Mouse (Mus musculus): ENCODE results near the gene Gm17349. TPM values are rescaled to one million over a fixed set of nuclear protein-coding genes. Genes with fewer than 3 reads are reported as not detected.
A peak's percentile ranks its signal among the peaks of the same experiment; 100 is the strongest.

Gm17349 gene
- polyA plus RNA-seq, 1 experiment from 2014 or later = not detected

DNA sequence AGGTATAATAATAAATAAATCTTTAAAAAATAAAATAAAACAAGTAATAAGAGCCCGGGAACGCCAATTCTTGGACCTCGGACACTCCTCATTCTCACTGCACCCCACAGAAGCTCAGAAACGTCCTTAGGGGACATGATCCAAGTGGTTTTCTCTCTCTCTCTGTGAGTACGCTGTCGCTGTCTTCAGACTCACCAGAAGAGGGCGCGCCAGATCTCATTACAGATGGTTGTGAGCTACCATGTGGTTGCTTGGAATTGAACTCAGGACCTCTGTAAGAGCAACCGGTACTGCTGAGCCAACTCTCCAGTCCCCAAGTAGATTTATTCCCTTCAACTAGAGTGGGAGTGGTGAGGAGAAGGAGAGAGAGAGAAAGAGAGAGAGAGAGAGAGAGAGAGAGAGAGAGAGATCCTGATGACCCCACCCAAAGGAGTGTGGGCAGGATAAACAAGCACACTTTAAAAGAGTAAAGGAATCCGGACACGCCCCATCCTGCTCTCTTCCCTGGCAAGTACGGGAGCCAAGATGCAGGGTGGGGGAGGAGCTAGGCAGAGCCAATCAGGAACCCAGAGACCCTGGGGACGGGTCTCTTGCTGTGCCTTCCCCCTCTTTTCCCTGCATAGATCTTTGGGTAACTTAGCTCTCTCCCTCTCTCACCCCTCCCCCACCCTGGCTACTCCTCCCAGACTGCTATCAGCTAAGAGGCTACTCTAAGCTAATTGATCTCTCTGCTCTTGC lies 27.1 kb downstream of the Gm17349 start:
- Histone ChIP-seq H3K4me3 (ENCODE audit: low read depth, low read length) (no peak overlapping the region), H3K9ac (ENCODE audit: low read depth, low read length) (no peak overlapping the region), H3K9me3 (ENCODE audit: control insufficient read depth, low read length) (no peaks in the 10 kb centered on the region), H3K27me3 (replicated peaks; ENCODE audit: control insufficient read depth, insufficient read depth, low read length) (peaks cover 11% of the 10 kb centered on the region; the same call in 1 of the 2 replicates), H3K4me2 (ENCODE audit: low read depth, low read length) (no peak overlapping the region), H3K36me3 (ENCODE audit: control insufficient read depth, insufficient read depth, low read length) (no peaks in the 10 kb centered on the region), H3K27ac (replicated peaks; ENCODE audit: low read depth, low read length) (no peak overlapping the region), H3K4me1 (ENCODE audit: control insufficient read depth, insufficient read depth, low read length) (no peaks in the 10 kb centered on the region)
- peak; percentile 61 for ATAC-seq (ENCODE audit: low read depth)
- WGBS = 18% methylated on average over 12 of the region's 13 CpGs
- peak; percentile 65 for DNase-seq (ENCODE audit: low spot score)

DNA sequence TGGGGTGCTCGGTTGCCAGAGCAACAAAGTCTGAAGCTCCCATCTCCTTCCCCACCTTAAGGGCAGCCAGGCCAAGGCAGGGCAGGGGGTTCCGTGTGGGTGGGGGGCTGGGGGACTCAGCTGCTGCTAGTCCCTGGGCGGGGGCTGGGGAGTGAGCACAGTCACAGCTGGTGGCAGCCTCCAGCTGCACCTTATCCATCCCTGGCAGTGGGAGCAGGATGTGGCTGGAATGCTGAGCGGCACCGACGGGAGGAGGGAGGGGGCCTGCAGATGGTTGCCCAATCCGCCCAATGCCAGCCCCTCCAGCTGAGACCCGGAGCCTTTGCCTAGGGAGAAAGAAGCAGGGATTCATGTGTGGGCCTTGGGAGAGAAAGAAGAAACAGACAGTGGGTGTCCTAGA lies 28.2 kb downstream of the Gm17349 start:
- Histone ChIP-seq H3K9me3 (ENCODE audit: control insufficient read depth, low read length) (no peaks in the 10 kb centered on the region), H3K9ac (ENCODE audit: low read depth, low read length) (no peak overlapping the region), H3K4me3 (ENCODE audit: low read depth, low read length) (no peak overlapping the region), H3K27me3 (replicated peaks; ENCODE audit: control insufficient read depth, insufficient read depth, low read length) (peaks cover 12% of the 10 kb centered on the region), H3K36me3 (ENCODE audit: control insufficient read depth, insufficient read depth, low read length) (no peaks in the 10 kb centered on the region), H3K27ac (replicated peaks; ENCODE audit: low read depth, low read length) (no peak overlapping the region), H3K4me2 (ENCODE audit: low read depth, low read length) (no peak overlapping the region), H3K4me1 (ENCODE audit: control insufficient read depth, insufficient read depth, low read length) (no peaks in the 10 kb centered on the region)
- DNase-seq (ENCODE audit: low spot score) = no peak
- no peak; the same call in 1 of the 2 replicates for ATAC-seq (ENCODE audit: low read depth)
- WGBS = 24% methylated on average over 6 of the region's 8 CpGs

DNA sequence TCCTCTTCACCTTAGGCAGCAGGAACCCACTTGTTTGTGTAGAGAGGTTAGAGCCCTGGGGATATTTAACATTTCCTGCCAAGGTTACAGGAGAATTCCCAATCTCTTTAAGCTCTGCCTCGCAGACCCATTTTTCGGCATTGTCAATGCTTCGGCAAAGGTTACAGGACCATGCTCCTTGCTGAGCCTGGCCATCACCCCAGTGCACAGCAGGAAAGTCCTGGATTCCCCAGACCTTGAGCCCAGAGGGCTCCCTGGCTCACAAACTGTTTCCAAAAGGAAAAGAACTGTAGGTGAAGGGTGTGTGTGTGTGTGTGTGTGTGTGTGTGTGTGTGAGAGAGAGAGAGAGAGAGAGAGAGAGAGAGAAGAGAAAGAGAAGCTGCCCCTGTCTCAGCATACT lies 30.4 kb downstream of the Gm17349 start:
- H3K9ac ChIP-seq (ENCODE audit: low read depth, low read length) = no peak overlapping the region
- H3K4me2 ChIP-seq (ENCODE audit: low read depth, low read length) = no peak overlapping the region
- no peak overlapping the region for H3K4me3 ChIP-seq (ENCODE audit: low read depth, low read length)
- H3K9me3 ChIP-seq (ENCODE audit: control insufficient read depth, low read length) = no peaks in the 10 kb centered on the region
- no peak for DNase-seq (ENCODE audit: low spot score)
- WGBS = 71% methylated on average over 3 of the region's 3 CpGs
- H3K4me1 ChIP-seq (ENCODE audit: control insufficient read depth, insufficient read depth, low read length) = no peaks in the 10 kb centered on the region
- H3K36me3 ChIP-seq (ENCODE audit: control insufficient read depth, insufficient read depth, low read length) = no peaks in the 10 kb centered on the region
- H3K27ac ChIP-seq (replicated peaks; ENCODE audit: low read depth, low read length) = no peak overlapping the region
- ATAC-seq (ENCODE audit: low read depth) = no peak
- peaks cover 33% of the 10 kb centered on the region for H3K27me3 ChIP-seq (replicated peaks; ENCODE audit: control insufficient read depth, insufficient read depth, low read length)

DNA sequence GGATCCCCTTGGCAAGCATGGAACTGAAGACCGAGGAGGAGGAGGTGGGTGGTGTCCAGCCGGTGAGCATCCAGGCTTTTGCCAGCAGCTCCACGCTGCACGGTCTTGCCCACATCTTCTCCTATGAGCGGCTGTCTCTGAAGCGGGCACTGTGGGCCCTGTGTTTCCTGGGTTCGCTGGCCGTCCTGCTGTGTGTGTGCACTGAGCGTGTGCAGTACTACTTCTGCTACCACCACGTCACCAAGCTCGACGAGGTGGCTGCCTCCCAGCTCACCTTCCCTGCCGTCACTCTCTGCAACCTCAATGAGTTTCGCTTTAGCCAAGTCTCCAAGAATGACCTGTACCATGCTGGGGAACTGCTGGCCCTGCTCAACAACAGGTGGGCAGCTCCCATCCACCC lies 33.5 kb downstream of the Gm17349 start:
- no peak overlapping the region for H3K27ac ChIP-seq (replicated peaks; ENCODE audit: low read depth, low read length)
- H3K27me3 ChIP-seq (replicated peaks; ENCODE audit: control insufficient read depth, insufficient read depth, low read length) = peaks cover 46% of the 10 kb centered on the region
- 74% methylated on average over 14 of the region's 14 CpGs for WGBS

DNA sequence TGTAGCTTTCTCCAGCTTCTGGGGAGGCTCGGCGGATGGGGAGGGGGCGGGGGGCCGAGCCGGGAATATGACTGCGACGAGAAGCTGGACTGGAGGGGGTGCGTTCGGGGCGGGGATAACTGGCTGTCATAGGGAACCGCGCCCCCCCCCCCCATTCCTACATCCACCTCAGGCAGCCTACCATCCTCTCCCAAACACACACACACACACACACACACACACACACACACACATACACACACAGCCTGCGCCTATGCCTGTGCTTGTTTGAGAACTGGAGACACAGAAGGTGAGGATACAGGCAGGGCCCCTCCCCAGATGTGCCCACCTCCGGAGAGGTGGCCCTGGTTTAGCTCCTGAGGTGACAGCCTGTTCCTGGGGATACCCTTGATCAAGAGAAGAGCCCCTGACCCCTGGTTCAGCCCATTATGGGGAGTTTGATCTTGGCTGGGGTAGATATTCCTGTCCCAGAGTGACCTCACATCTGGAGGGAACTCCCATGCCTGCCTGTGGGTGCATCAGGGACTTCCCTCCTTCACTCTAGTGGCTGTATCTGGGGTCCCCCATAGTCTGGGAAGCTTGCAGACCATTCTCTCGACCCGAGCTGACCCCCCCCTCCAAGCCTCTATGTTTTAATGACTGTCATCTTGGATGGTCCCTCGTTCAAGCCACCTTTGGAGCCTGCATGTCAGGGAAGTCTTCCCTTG lies 34.2 kb downstream of the Gm17349 start:
- ATAC-seq (ENCODE audit: low read depth) = 0 out of 2 replicates have a peak, but pooled peaks have one; percentile 9

More for the DNA sequence above, 33.5 kb downstream of the Gm17349 start:
- Histone ChIP-seq H3K4me1 (ENCODE audit: control insufficient read depth, insufficient read depth, low read length) (no peaks in the 10 kb centered on the region), H3K9ac (ENCODE audit: low read depth, low read length) (no peak overlapping the region), H3K4me2 (ENCODE audit: low read depth, low read length) (no peak overlapping the region), H3K36me3 (ENCODE audit: control insufficient read depth, insufficient read depth, low read length) (no peaks in the 10 kb centered on the region), H3K4me3 (ENCODE audit: low read depth, low read length) (no peak overlapping the region), H3K9me3 (ENCODE audit: control insufficient read depth, low read length) (no peaks in the 10 kb centered on the region)
- no peak for ATAC-seq (ENCODE audit: low read depth)
- no peak for DNase-seq (ENCODE audit: low spot score)

DNA sequence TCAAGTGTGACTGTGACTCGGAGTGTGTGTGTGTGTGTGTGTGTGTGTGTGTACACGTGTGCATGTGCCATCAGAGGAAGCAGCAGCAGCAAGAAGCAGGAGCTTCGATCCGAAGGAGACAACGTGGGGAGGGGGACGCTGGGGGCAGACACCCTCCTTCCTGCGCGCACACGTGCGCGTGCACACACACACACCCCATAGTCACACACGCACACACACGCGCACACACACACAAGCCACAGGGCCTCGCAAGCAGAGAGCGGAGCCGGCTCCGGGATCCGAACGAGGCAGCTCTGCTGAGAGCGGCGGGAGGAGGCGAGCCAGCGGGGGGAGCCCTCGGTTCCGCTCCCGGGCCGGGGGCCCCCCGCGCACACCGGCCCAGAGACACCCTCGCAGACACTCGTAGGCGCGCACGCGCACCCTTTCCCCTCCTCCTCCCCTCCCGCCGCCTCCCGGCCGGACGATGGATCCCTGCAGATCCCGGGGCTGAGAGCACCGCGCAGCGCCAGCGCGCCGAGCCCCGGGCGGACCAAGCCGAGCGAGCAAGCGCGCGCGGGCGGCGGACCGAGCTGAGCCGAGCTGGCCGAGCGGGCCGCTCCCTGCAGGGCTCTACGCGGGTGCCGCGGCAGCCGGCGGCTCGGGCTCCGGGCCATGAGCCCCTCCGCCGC lies 35.0 kb downstream of the Gm17349 start, which contains the start of gene Asic1:
Gene Asic1, plus strand, starts transcription at position 215 of the 668 bp plus-strand sequence.
- Histone ChIP-seq H3K27ac (replicated peaks; ENCODE audit: low read depth, low read length) (no peak within 1 kb of the TSS), H3K9me3 (ENCODE audit: control insufficient read depth, low read length) (no peaks in the 10 kb centered on the region), H3K4me2 (ENCODE audit: low read depth, low read length) (peak within 1 kb of the TSS; percentile 98), H3K4me1 (ENCODE audit: control insufficient read depth, insufficient read depth, low read length) (no peaks in the 10 kb centered on the region), H3K27me3 (replicated peaks; ENCODE audit: control insufficient read depth, insufficient read depth, low read length) (peaks cover 61% of the 10 kb centered on the region), H3K4me3 (ENCODE audit: low read depth, low read length) (peak within 1 kb of the TSS; percentile 65), H3K36me3 (ENCODE audit: control insufficient read depth, insufficient read depth, low read length) (no peaks in the 10 kb centered on the region), H3K9ac (ENCODE audit: low read depth, low read length) (peak within 1 kb of the TSS; percentile 67)
- 2% methylated on average over 13 of the region's 74 CpGs for WGBS
- ATAC-seq (ENCODE audit: low read depth) (peak; percentile 84), DNase-seq (ENCODE audit: low spot score) (peak; percentile 71)

More for the DNA sequence above, 34.2 kb downstream of the Gm17349 start:
- Histone ChIP-seq H3K36me3 (ENCODE audit: control insufficient read depth, insufficient read depth, low read length) (no peaks in the 10 kb centered on the region), H3K27ac (replicated peaks; ENCODE audit: low read depth, low read length) (no peak overlapping the region), H3K9ac (ENCODE audit: low read depth, low read length) (peak overlapping the region; percentile 67), H3K27me3 (replicated peaks; ENCODE audit: control insufficient read depth, insufficient read depth, low read length) (peaks cover 52% of the 10 kb centered on the region), H3K9me3 (ENCODE audit: control insufficient read depth, low read length) (no peaks in the 10 kb centered on the region), H3K4me1 (ENCODE audit: control insufficient read depth, insufficient read depth, low read length) (no peaks in the 10 kb centered on the region), H3K4me3 (ENCODE audit: low read depth, low read length) (peak overlapping the region; percentile 65), H3K4me2 (ENCODE audit: low read depth, low read length) (peak overlapping the region; percentile 98)
- no peak for DNase-seq (ENCODE audit: low spot score)
- 11% methylated on average over 13 of the region's 17 CpGs for WGBS

DNA sequence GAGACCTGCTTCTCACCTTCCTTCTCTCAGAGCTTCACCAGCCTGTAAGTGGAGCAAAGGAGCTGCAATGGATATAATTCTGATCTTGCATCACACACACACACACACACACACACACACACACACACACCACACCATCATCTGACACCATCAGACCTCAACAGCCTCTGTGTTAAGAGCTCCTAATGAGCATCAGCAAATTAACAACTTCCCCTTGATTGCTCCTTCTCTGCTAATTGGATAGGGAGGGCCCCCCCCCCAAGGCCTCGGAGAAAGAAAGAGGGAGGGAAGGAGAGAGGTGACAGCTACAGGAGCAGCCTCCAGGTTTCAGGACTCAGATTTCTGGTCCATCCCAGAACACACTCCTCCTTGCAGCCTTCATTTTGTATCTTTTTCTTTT lies 35.9 kb downstream of the Gm17349 start:
- Histone ChIP-seq H3K36me3 (ENCODE audit: control insufficient read depth, insufficient read depth, low read length) (no peaks in the 10 kb centered on the region), H3K4me2 (ENCODE audit: low read depth, low read length) (0 out of 2 replicates have a peak overlapping the region, but pooled peaks have one; percentile 98), H3K4me3 (ENCODE audit: low read depth, low read length) (no peak overlapping the region), H3K9ac (ENCODE audit: low read depth, low read length) (no peak overlapping the region), H3K27ac (replicated peaks; ENCODE audit: low read depth, low read length) (no peak overlapping the region), H3K4me1 (ENCODE audit: control insufficient read depth, insufficient read depth, low read length) (peaks cover under 1% of the 10 kb centered on the region; the same call in 1 of the 2 replicates), H3K27me3 (replicated peaks; ENCODE audit: control insufficient read depth, insufficient read depth, low read length) (peaks cover 64% of the 10 kb centered on the region), H3K9me3 (ENCODE audit: control insufficient read depth, low read length) (no peaks in the 10 kb centered on the region)
- DNase-seq (ENCODE audit: low spot score) (no peak), ATAC-seq (ENCODE audit: low read depth) (no peak)
- 0% methylated on average over 1 of the region's 1 CpGs for WGBS

DNA sequence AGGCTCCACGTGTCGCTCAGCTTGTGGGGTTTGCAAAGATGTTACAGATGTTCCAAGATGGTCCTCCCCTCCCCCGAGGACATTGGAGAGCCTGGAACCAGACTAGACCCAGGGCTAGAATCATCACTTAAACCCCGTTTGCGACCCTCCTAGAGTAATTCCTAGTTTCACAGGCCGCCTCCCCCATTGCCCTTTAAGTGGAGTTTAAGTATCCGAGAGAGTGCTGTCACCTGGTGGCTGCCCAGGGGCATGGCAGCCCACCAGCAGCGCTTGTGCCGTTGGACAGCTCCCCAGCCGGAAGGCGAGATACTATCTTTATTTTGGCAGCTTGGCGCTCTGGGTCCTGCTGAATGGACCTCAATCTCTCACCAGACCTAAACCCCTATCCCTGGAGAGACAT lies 36.4 kb downstream of the Gm17349 start:
- Histone ChIP-seq H3K9ac (ENCODE audit: low read depth, low read length) (no peak overlapping the region), H3K27me3 (replicated peaks; ENCODE audit: control insufficient read depth, insufficient read depth, low read length) (peaks cover 67% of the 10 kb centered on the region), H3K4me3 (ENCODE audit: low read depth, low read length) (no peak overlapping the region), H3K36me3 (ENCODE audit: control insufficient read depth, insufficient read depth, low read length) (no peaks in the 10 kb centered on the region), H3K4me1 (ENCODE audit: control insufficient read depth, insufficient read depth, low read length) (peaks cover 6% of the 10 kb centered on the region), H3K9me3 (ENCODE audit: control insufficient read depth, low read length) (no peaks in the 10 kb centered on the region), H3K4me2 (ENCODE audit: low read depth, low read length) (no peak overlapping the region; the same call in 1 of the 2 replicates), H3K27ac (replicated peaks; ENCODE audit: low read depth, low read length) (no peak overlapping the region)
- ATAC-seq (ENCODE audit: low read depth) = no peak
- DNase-seq (ENCODE audit: low spot score) = peak; percentile 89
- 1% methylated on average over 12 of the region's 12 CpGs for WGBS
